Mouse (Mus musculus): Measurements from ENCODE around the gene Dmc1. TPM values are rescaled to one million over a fixed set of nuclear protein-coding genes. Genes with fewer than 3 reads are reported as not detected.

Gene Dmc1
- 0.84 and 0.94 TPM in 2 replicates for polyA plus RNA-seq (2015; fragmentation: Nextera tagmentation; extraction: Ambion mirVana)

DNA sequence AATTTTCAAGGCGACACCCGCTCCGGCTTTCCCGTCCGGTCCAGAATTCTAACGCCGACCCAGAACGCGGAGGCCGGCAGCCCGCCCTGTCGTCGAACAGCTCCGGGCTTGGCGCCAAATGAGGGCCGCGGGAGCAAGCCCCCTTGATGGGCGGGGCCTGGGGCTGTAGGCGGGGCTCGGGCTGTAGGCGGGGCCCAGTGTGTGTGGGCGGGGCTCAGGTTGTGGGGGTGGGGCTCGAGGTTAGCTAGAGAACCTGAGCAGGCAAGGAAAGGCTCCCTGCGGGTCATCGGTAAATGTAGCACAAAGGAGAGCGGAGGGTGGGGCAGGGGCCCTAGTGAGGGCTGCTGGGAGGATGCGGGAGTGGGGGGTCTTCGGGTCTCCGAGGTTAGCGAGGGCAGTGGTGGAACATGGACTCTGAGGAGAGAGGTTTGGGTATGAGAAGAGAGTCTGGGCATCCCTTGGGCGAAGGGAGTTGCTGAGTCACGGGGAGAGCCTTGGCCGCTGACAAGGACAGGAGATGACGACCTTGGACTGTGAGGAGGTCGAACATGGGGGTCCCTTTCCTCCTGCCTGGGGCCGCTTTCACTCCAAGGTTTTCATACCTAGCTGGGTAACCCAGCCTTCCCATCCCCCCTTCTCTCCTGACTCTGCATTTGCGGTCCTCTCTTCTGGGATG, at the start of gene Dmc1:
TSS of gene Dmc1 (minus strand) at position 120 of the 676 bp plus-strand sequence.
- 9% methylated on average over 37 of the region's 37 CpGs for WGBS

DNA sequence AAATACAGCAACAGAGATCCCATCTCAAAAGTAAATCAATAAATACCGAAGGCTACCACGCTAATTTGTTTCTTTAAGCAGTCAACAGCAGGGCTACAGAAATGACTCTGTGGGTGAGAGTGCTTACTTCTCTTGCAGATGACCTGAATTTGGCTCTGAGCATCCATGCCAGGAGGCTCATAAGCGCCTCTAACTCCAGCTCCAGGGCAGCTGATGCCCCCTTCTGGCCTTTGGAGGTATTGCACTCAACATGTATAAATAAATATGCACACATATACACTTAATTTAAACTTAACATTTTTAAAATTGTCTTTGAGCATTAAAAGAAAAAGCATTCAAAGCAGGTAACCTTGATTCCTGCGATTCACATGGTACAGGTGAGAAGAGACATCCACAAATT, 46.6 kb upstream of the Dmc1 start:
- WGBS = 86% methylated on average over 4 of the region's 4 CpGs
- H3K9ac ChIP-seq (replicated peaks; ENCODE audit: low read depth, low read length) = no peak overlapping the region
- ATAC-seq = no peak
- H3K36me3 ChIP-seq (ENCODE audit: control insufficient read depth, insufficient read depth) = peaks cover 2% of the 10 kb centered on the region; the same call in 1 of the 2 replicates
- H3K4me2 ChIP-seq (ENCODE audit: low read length) = no peak overlapping the region
- no peaks in the 10 kb centered on the region for H3K4me1 ChIP-seq (replicated peaks; ENCODE audit: control insufficient read depth, insufficient read depth, low read length)
- no peak overlapping the region for H3K4me3 ChIP-seq (replicated peaks; ENCODE audit: low read length)
- no peaks in the 10 kb centered on the region for H3K9me3 ChIP-seq (ENCODE audit: control insufficient read depth, low read length)
- H3K27me3 ChIP-seq (replicated peaks; ENCODE audit: control insufficient read depth, insufficient read depth, low read length) = no peaks in the 10 kb centered on the region
- H3K27ac ChIP-seq (ENCODE audit: low read length) = no peak overlapping the region

More for the DNA sequence above, at the start of gene Dmc1:
- Histone ChIP-seq H3K9ac (replicated peaks; ENCODE audit: low read depth, low read length) (no peak within 1 kb of the TSS), H3K36me3 (ENCODE audit: control insufficient read depth, insufficient read depth) (no peaks in the 10 kb centered on the region), H3K9me3 (ENCODE audit: control insufficient read depth, low read length) (no peaks in the 10 kb centered on the region), H3K27ac (ENCODE audit: low read length) (no peak within 1 kb of the TSS), H3K27me3 (replicated peaks; ENCODE audit: control insufficient read depth, insufficient read depth, low read length) (peaks cover 7% of the 10 kb centered on the region; the same call in 1 of the 2 replicates), H3K4me1 (replicated peaks; ENCODE audit: control insufficient read depth, insufficient read depth, low read length) (peaks cover 3% of the 10 kb centered on the region; the same call in 1 of the 2 replicates), H3K4me2 (ENCODE audit: low read length) (peak within 1 kb of the TSS; percentile 43), H3K4me3 (replicated peaks; ENCODE audit: low read length) (peak within 1 kb of the TSS; percentile 33)
- ATAC-seq = no peak; the same call in 1 of the 2 replicates

GRCm38 (mm10) chr15:79650569-79650968, 45.7 kb upstream of the Dmc1 start:
- Histone ChIP-seq H3K4me1 (replicated peaks; ENCODE audit: control insufficient read depth, insufficient read depth, low read length) (no peaks in the 10 kb centered on the region), H3K4me2 (ENCODE audit: low read length) (no peak overlapping the region), H3K36me3 (ENCODE audit: control insufficient read depth, insufficient read depth) (peaks cover 2% of the 10 kb centered on the region; the same call in 1 of the 2 replicates), H3K27me3 (replicated peaks; ENCODE audit: control insufficient read depth, insufficient read depth, low read length) (no peaks in the 10 kb centered on the region), H3K27ac (ENCODE audit: low read length) (no peak overlapping the region), H3K9ac (replicated peaks; ENCODE audit: low read depth, low read length) (no peak overlapping the region), H3K9me3 (ENCODE audit: control insufficient read depth, low read length) (no peaks in the 10 kb centered on the region), H3K4me3 (replicated peaks; ENCODE audit: low read length) (no peak overlapping the region)
- ATAC-seq = no peak

DNA sequence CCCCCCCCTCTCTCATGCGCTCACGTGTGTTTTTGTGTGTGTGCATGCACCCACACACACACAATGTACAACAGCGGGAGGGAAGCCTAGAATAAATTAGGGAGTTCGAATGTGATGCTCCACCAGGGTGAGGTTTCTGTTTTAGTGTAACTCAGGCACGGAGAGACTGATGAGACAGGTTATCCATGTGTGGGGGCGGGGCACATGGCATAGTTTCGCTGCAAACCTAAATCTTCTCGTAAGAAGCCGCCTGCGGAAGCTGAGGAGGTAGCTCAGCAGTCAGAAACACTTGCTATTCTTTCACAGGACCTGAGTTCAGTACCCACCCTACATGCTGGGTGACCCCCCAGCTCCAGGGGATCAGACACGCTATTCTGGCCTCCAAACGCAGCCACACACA, 43.2 kb upstream of the Dmc1 start:
- Histone ChIP-seq H3K9ac (replicated peaks; ENCODE audit: low read depth, low read length) (no peak overlapping the region), H3K4me2 (ENCODE audit: low read length) (no peak overlapping the region), H3K36me3 (ENCODE audit: control insufficient read depth, insufficient read depth) (peaks cover 2% of the 10 kb centered on the region; the same call in 1 of the 2 replicates), H3K4me3 (replicated peaks; ENCODE audit: low read length) (no peak overlapping the region), H3K27me3 (replicated peaks; ENCODE audit: control insufficient read depth, insufficient read depth, low read length) (no peaks in the 10 kb centered on the region), H3K4me1 (replicated peaks; ENCODE audit: control insufficient read depth, insufficient read depth, low read length) (no peaks in the 10 kb centered on the region), H3K9me3 (ENCODE audit: control insufficient read depth, low read length) (no peaks in the 10 kb centered on the region), H3K27ac (ENCODE audit: low read length) (no peak overlapping the region)
- WGBS = 88% methylated on average over 12 of the region's 12 CpGs
- no peak for ATAC-seq

DNA sequence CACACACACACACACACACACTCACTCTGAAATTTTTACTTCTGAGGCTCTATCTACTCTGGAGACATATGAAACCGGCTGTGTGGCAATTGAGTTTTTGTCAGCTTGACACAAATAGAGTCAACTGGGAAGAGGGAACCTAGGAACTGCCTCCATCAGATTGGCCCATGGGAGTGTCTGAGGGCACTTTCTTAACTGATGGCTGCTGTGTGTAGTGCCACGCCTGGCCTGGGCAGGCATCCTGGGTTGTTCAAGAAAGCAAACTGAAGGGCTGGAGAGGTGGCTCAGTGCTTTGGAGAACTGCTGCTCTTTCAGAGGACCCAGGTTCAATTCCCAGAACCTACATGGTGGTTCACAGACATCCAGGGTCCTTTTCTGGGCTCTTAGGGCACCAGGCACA, 40.6 kb upstream of the Dmc1 start:
- Histone ChIP-seq H3K27me3 (replicated peaks; ENCODE audit: control insufficient read depth, insufficient read depth, low read length) (no peaks in the 10 kb centered on the region), H3K9ac (replicated peaks; ENCODE audit: low read depth, low read length) (no peak overlapping the region), H3K9me3 (ENCODE audit: control insufficient read depth, low read length) (no peaks in the 10 kb centered on the region), H3K4me1 (replicated peaks; ENCODE audit: control insufficient read depth, insufficient read depth, low read length) (no peaks in the 10 kb centered on the region), H3K36me3 (ENCODE audit: control insufficient read depth, insufficient read depth) (peaks cover 9% of the 10 kb centered on the region; the same call in 1 of the 2 replicates), H3K4me2 (ENCODE audit: low read length) (no peak overlapping the region), H3K4me3 (replicated peaks; ENCODE audit: low read length) (no peak overlapping the region), H3K27ac (ENCODE audit: low read length) (no peak overlapping the region)
- WGBS = 85% methylated on average over 2 of the region's 2 CpGs
- no peak for ATAC-seq

DNA sequence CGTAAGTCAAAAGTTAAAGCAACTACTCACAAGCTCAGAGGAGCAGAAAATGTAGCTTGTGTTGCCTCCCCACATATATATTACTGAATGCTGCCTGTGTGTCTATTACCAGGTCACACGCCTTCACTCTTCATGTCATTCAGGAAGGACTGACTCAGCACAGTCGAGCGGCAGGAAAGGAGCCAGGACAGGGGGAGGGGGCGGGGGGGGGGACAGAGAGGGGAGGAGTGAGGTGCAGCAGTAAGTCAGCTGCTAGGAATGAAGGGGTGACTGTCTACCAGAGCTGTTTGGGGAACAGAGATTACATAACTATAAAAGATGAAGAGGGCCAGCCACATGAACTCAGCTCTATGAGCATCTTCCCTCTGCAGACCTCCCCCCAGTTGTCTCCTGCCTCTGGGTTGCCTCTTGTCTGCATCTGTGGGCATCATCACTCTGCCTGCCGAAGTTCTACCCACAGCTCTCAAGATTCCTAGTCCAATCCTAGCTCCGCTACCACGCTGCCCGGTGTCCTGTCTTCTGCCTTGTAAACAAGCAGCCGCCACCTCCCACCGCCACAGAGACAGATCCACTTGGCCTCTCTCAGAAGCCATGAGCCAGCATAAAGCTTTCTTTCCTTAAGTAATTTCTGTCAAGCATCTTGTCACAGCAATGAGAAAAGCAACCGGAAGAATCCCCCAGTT, 36.4 kb upstream of the Dmc1 start:
- no peaks in the 10 kb centered on the region for H3K27me3 ChIP-seq (replicated peaks; ENCODE audit: control insufficient read depth, insufficient read depth, low read length)
- no peak overlapping the region for H3K4me2 ChIP-seq (ENCODE audit: low read length)
- peaks cover 16% of the 10 kb centered on the region for H3K36me3 ChIP-seq (ENCODE audit: control insufficient read depth, insufficient read depth)
- 77% methylated on average over 12 of the region's 12 CpGs for WGBS
- H3K9ac ChIP-seq (replicated peaks; ENCODE audit: low read depth, low read length) = no peak overlapping the region
- no peak overlapping the region for H3K4me3 ChIP-seq (replicated peaks; ENCODE audit: low read length)
- H3K9me3 ChIP-seq (ENCODE audit: control insufficient read depth, low read length) = no peaks in the 10 kb centered on the region
- no peak for ATAC-seq
- H3K27ac ChIP-seq (ENCODE audit: low read length) = no peak overlapping the region
- no peaks in the 10 kb centered on the region for H3K4me1 ChIP-seq (replicated peaks; ENCODE audit: control insufficient read depth, insufficient read depth, low read length)

DNA sequence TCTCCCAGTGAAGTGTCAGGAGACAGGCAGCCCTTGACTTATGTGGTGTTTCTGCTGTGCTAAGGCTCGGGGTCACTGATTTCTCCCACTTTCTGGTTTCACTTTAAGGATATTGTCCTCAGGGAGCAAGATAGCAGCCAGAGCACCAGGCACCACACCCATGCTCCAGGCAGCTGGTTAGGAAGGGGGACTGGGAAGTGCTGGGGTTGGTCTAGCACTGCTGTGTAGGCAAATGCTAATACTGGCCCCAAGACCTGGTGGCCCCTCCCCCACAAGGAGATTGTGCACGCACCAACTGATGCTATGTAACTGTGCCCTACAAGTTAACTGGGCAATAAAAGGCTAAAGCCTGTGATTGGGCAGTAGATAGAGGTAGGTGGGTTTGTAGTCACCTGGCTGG, 25.6 kb upstream of the Dmc1 start:
- ATAC-seq = no peak
- Histone ChIP-seq H3K4me1 (replicated peaks; ENCODE audit: control insufficient read depth, insufficient read depth, low read length) (no peaks in the 10 kb centered on the region), H3K9ac (replicated peaks; ENCODE audit: low read depth, low read length) (no peak overlapping the region), H3K9me3 (ENCODE audit: control insufficient read depth, low read length) (0 out of 2 replicates have a peak, but pooled peaks cover 2% of the 10 kb centered on the region), H3K4me3 (replicated peaks; ENCODE audit: low read length) (no peak overlapping the region), H3K27me3 (replicated peaks; ENCODE audit: control insufficient read depth, insufficient read depth, low read length) (no peaks in the 10 kb centered on the region), H3K27ac (ENCODE audit: low read length) (no peak overlapping the region), H3K36me3 (ENCODE audit: control insufficient read depth, insufficient read depth) (peaks cover 37% of the 10 kb centered on the region), H3K4me2 (ENCODE audit: low read length) (no peak overlapping the region)
- 77% methylated on average over 2 of the region's 2 CpGs for WGBS

DNA sequence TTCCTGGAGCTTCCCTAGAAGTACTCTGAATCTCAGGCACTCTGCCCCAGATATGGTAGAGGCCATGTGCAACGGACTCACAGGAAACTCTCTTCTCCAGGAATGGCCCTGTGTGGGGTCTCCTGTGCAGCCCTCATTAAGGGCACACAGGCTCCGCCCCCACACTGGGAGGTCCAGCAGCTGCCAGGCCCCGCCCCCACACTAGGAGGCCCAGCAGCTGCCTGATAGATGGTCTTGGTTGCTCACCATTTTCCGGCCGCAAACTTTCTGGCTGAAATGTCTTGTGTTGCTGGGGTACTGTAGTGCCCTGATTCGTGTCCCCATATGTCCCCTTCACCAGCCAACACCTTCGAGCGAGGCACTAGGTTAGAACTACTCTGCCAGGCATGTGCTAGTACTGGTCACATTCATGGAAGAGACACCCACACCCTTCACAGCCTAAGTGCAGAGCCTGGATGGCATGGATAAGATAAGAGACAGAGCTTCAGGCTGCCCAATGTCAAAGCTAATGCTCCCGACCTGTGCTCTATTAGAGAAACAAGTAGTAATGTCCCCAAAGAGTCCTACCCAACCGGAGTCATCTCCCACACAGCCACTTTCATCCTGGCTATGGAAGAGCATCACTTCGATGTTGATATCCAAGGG, 15.0 kb upstream of the Dmc1 start:
- no peaks in the 10 kb centered on the region for H3K4me1 ChIP-seq (replicated peaks; ENCODE audit: control insufficient read depth, insufficient read depth, low read length)
- no peaks in the 10 kb centered on the region for H3K9me3 ChIP-seq (ENCODE audit: control insufficient read depth, low read length)
- H3K36me3 ChIP-seq (ENCODE audit: control insufficient read depth, insufficient read depth) = peaks cover 29% of the 10 kb centered on the region
- WGBS = 84% methylated on average over 11 of the region's 11 CpGs
- no peaks in the 10 kb centered on the region for H3K27me3 ChIP-seq (replicated peaks; ENCODE audit: control insufficient read depth, insufficient read depth, low read length)
- no peak overlapping the region for H3K4me3 ChIP-seq (replicated peaks; ENCODE audit: low read length)
- no peak overlapping the region for H3K27ac ChIP-seq (ENCODE audit: low read length)
- no peak overlapping the region for H3K9ac ChIP-seq (replicated peaks; ENCODE audit: low read depth, low read length)
- no peak overlapping the region for H3K4me2 ChIP-seq (ENCODE audit: low read length)
- ATAC-seq = no peak

GRCm38 (mm10) chr15:79618456-79618855, 13.5 kb upstream of the Dmc1 start:
- H3K27me3 ChIP-seq (replicated peaks; ENCODE audit: control insufficient read depth, insufficient read depth, low read length) = no peaks in the 10 kb centered on the region
- H3K4me3 ChIP-seq (replicated peaks; ENCODE audit: low read length) = no peak overlapping the region
- no peak overlapping the region for H3K27ac ChIP-seq (ENCODE audit: low read length)
- H3K9ac ChIP-seq (replicated peaks; ENCODE audit: low read depth, low read length) = no peak overlapping the region
- H3K9me3 ChIP-seq (ENCODE audit: control insufficient read depth, low read length) = no peaks in the 10 kb centered on the region
- peaks cover 21% of the 10 kb centered on the region for H3K36me3 ChIP-seq (ENCODE audit: control insufficient read depth, insufficient read depth)
- H3K4me2 ChIP-seq (ENCODE audit: low read length) = no peak overlapping the region
- WGBS = 95% methylated on average over 7 of the region's 7 CpGs
- H3K4me1 ChIP-seq (replicated peaks; ENCODE audit: control insufficient read depth, insufficient read depth, low read length) = no peaks in the 10 kb centered on the region
- ATAC-seq = no peak

Measured in forebrain, embryonic 16.5 days (tissue).